Mouse (Mus musculus) forebrain, postnatal 0 days (tissue): ENCODE data around the gene Ppp1r9b. TPM values are rescaled to one million over a fixed set of nuclear protein-coding genes. Genes with fewer than 3 reads are reported as not detected.

Experiments
- ATAC-seq: fragments of 200-750 bp; cut with Nextera tagmentation; 2 replicates; pipeline ENCODE4 v1.8.0; 2017; ENCODE audit warnings: mild to moderate bottlenecking, moderate library complexity
- DNase-seq: peaks from one replicate; pipeline ENCODE4 v3.0.0-alpha.2; 2015
- H3K27ac ChIP-seq: fragments of 300-500 bp; sonication (generic); 2 replicates; pipeline ENCODE4 v1.5.1; 2014; ENCODE audit warnings: low read depth, mild to moderate bottlenecking, antibody characterized with exemption, low read length, moderate library complexity, mixed read lengths
- H3K27me3 ChIP-seq: fragments of 300-500 bp; sonication (generic); 2 replicates; pipeline ENCODE4 v1.6.1; 2014; ENCODE audit warnings: mild to moderate bottlenecking, low read length, mixed read lengths; ENCODE audit not compliant: insufficient read depth
- H3K36me3 ChIP-seq: fragments of 300-500 bp; sonication (generic); 2 replicates; pipeline ENCODE4 v1.6.1; 2014; ENCODE audit warnings: mild to moderate bottlenecking, moderate library complexity; ENCODE audit not compliant: insufficient read depth
- H3K4me1 ChIP-seq: fragments of 300-500 bp; sonication (generic); 2 replicates; pipeline ENCODE4 v1.6.1; 2014; ENCODE audit warnings: antibody characterized with exemption; ENCODE audit not compliant: insufficient read depth
- H3K4me2 ChIP-seq: fragments of 300-500 bp; sonication (generic); 2 replicates; pipeline ENCODE4 v1.6.1; 2014; ENCODE audit warnings: low read depth, mild to moderate bottlenecking, moderate library complexity
- H3K4me3 ChIP-seq: fragments of 300-500 bp; sonication (generic); 2 replicates; pipeline ENCODE4 v1.5.1; 2014; ENCODE audit warnings: low read depth, low read length, mixed read lengths
- H3K9ac ChIP-seq: fragments of 300-500 bp; sonication (generic); 2 replicates; pipeline ENCODE4 v1.6.1; 2014; ENCODE audit warnings: mild to moderate bottlenecking
- H3K9me3 ChIP-seq: fragments of 300-500 bp; sonication (generic); 2 replicates; pipeline ENCODE4 v1.6.1; 2016; ENCODE audit warnings: low read length
- CTCF ChIP-seq: sonication (generic); IDR thresholded peaks from 2 replicates; pipeline ENCODE4 v1.5.1; 2016; ENCODE audit warnings: antibody characterized with exemption, control low read depth, low read depth
- WGBS: fragments of 180-500 bp; shearing (Covaris S2); extraction: QIAGEN DNeasy Blood & Tissue Kit; methylation state at CpG from one replicate; pipeline ENCODE4 v1.1.7; 2014; 5-methylcytosine and 5-hydroxymethylcytosine counted together
- polyA plus RNA-seq: library from polyadenylated mRNA; unstranded; fragments of >200 nt; fragmentation: Nextera tagmentation; extraction: Ambion mirVana; gene quantifications from 2 replicates; pipeline ENCODE4 v1.2.1, GENCODE M21; 2015
- total RNA-seq: library from RNA; depleted of rRNA; stranded (reverse); fragments of >200 nt; gene quantifications from 2 replicates; pipeline ENCODE4 v1.2.3, GENCODE M21; 2014

Ppp1r9b gene
- total and polyA plus RNA-seq, 2 experiments from 2014 or later: 22.3 to 202 TPM

GRCm38 (mm10) chr11:94987341-94987740, 3.5 kb upstream of the Ppp1r9b start:
- TF ChIP-seq CTCF: no peak

DNA sequence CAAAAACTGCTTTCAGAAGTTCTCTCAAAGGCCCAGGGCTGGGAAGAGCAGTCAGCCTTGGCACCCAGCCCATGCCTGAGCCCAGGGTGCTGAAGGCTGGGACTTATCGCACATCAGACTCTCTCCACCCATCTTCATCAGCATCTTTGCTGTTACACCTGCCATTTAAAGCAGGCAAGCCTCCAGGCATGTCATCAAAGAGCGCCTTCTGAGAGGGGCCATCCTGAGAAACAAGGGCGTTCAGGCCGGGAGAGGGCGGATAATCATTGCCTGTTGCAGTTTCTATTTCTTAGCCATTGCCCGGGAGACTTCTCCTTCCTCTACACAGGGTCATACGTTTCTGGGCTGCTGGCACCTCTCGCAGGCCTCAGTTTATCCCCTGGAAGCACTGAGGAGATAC, 3.0 kb upstream of the Ppp1r9b start:
- no peaks in the 10 kb centered on the region for H3K27me3 ChIP-seq
- no peak for TF ChIP-seq CTCF
- H3K9me3 ChIP-seq: no peaks in the 10 kb centered on the region
- H3K27ac ChIP-seq: no peak overlapping the region
- H3K36me3 ChIP-seq: no peaks in the 10 kb centered on the region
- DNase-seq (no peak), ATAC-seq (no peak)
- 84% methylated on average over 8 of the region's 8 CpGs for WGBS
- no peak overlapping the region for H3K4me3 ChIP-seq
- peaks cover 17% of the 10 kb centered on the region for H3K4me1 ChIP-seq
- H3K9ac ChIP-seq: no peak overlapping the region
- H3K4me2 ChIP-seq: no peak overlapping the region

More at GRCm38 (mm10) chr11:94987341-94987740, 3.5 kb upstream of the Ppp1r9b start:
- Histone ChIP-seq H3K27ac (no peak overlapping the region), H3K27me3 (no peaks in the 10 kb centered on the region), H3K9me3 (no peaks in the 10 kb centered on the region), H3K4me2 (no peak overlapping the region), H3K36me3 (no peaks in the 10 kb centered on the region), H3K9ac (no peak overlapping the region), H3K4me3 (no peak overlapping the region), H3K4me1 (peaks cover 17% of the 10 kb centered on the region)
- ATAC-seq (no peak), DNase-seq (no peak)
- 58% methylated on average over 6 of the region's 6 CpGs for WGBS

- DNase-seq (no peak), ATAC-seq (no peak)
- H3K9me3 ChIP-seq: no peaks in the 10 kb centered on the region
- peaks cover 24% of the 10 kb centered on the region for H3K4me1 ChIP-seq
- peak overlapping the region; percentile 91 for H3K4me2 ChIP-seq
- peak overlapping the region; percentile 97 for H3K27ac ChIP-seq
- peak overlapping the region; percentile 78 for H3K9ac ChIP-seq
- no peaks in the 10 kb centered on the region for H3K36me3 ChIP-seq
- no peaks in the 10 kb centered on the region for H3K27me3 ChIP-seq
- peak overlapping the region; percentile 93 for H3K4me3 ChIP-seq
- 15% methylated on average over 10 of the region's 10 CpGs for WGBS
- no peak for TF ChIP-seq CTCF
These were observed 1.9 kb upstream of the Ppp1r9b start for GRCm38 (mm10) chr11:94988780-94989561.

- Histone ChIP-seq H3K4me2 (peak overlapping the region; percentile 91), H3K36me3 (no peaks in the 10 kb centered on the region), H3K4me1 (peaks cover 30% of the 10 kb centered on the region), H3K9me3 (no peaks in the 10 kb centered on the region), H3K27me3 (no peaks in the 10 kb centered on the region), H3K27ac (peak overlapping the region; percentile 97), H3K9ac (peak overlapping the region; percentile 78), H3K4me3 (peak overlapping the region; percentile 93)
- peak; percentile 92 for DNase-seq
- ATAC-seq: peak; percentile 76
- peak; percentile 38 for TF ChIP-seq CTCF
- under 1% methylated on average over 12 of the region's 12 CpGs for WGBS
These were observed 1.2 kb upstream of the Ppp1r9b start for GRCm38 (mm10) chr11:94989562-94990017.

DNA sequence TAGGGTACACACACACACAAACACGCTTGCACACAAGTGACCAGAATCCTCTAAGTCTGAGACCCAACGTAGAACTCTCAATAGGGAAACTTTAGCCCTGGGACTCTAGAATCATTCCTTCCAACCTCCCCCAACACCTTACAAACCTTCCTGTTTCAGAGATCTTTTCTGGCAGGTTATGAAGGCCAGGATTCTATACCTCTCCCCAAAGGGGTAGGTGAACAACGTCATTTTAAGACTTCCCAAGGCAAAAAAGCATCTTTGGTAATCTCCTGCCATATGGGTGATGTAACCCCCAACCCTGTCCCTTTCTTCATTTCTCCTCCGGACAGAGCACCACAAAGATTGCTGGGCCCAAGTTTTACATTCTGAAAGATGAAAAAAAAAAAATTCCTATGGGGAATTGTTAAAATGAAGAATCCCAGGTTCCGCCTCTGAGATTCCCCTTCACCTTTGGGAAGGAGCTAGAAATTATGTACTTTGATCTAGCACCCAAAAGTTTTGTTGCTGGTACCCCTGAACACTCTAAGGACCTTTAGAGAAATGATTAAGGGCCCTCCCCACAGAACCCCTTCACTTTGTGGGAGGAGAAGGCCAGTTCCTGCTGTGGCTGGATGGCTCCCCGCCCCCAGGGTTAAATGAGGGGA, 610 bp upstream of the Ppp1r9b start:
- TF ChIP-seq CTCF: no peak
- Histone ChIP-seq H3K36me3 (no peaks in the 10 kb centered on the region), H3K4me3 (peak overlapping the region; percentile 93), H3K27me3 (no peaks in the 10 kb centered on the region), H3K27ac (peak overlapping the region; percentile 97), H3K9me3 (no peaks in the 10 kb centered on the region), H3K4me2 (peak overlapping the region; percentile 91), H3K9ac (peak overlapping the region; percentile 96), H3K4me1 (peaks cover 37% of the 10 kb centered on the region)
- WGBS: 42% methylated on average over 6 of the region's 6 CpGs
- DNase-seq (no peak), ATAC-seq (no peak)

DNA sequence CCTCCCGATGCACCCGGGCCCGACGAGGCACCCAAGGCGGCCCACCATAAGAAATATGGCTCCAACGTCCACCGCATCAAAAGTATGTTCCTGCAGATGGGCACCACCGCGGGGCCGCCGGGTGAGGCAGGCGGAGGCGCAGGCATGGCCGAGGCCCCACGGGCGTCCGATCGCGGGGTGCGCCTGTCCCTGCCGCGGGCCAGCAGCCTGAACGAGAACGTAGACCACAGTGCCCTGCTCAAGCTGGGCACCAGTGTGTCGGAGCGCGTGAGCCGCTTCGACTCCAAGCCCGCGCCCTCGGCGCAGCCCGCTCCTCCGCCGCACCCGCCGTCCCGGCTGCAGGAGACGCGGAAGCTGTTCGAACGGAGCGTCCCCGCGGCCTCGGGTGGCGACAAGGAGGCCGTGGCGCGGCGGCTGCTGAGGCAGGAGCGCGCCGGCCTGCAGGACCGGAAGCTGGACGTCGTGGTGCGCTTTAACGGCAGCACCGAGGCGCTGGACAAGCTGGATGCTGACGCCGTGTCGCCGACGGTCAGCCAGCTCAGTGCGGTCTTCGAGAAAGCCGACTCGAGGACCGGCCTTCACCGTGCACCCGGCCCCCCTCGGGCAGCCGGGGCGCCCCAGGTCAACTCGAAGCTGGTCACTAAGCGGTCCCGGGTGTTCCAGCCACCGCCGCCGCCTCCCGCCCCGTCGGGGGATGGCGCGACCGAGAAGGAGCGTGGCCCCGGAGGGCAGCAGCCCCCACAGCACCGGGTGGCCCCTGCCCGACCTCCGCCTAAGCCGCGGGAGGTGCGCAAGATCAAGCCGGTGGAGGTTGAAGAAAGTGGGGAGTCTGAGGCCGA, 1.0 kb downstream of the Ppp1r9b start:
- Histone ChIP-seq H3K9ac (peak overlapping the region; percentile 96), H3K9me3 (no peaks in the 10 kb centered on the region), H3K4me3 (peak overlapping the region; percentile 93), H3K4me1 (peaks cover 41% of the 10 kb centered on the region), H3K36me3 (peaks cover 5% of the 10 kb centered on the region), H3K4me2 (peak overlapping the region; percentile 91), H3K27ac (peak overlapping the region; percentile 97), H3K27me3 (no peaks in the 10 kb centered on the region)
- TF ChIP-seq CTCF: no peak
- ATAC-seq (0 out of 2 replicates have a peak, but pooled peaks have one; percentile 4), DNase-seq (peak; percentile 44)
- under 1% methylated on average over 98 of the region's 99 CpGs for WGBS

DNA sequence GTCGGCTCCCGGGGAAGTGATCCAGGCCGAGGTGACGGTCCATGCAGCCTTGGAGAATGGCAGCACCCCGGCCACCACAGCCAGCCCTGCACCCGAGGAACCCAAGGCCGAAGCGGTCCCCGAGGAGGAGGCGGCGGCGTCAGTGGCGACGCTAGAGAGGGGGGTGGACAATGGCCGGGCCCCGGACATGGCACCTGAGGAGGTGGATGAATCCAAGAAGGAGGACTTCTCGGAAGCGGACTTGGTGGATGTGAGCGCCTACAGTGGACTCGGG, 1.6 kb downstream of the Ppp1r9b start:
- ATAC-seq: no peak
- WGBS: 5% methylated on average over 20 of the region's 20 CpGs
- no peaks in the 10 kb centered on the region for H3K27me3 ChIP-seq
- peaks cover 41% of the 10 kb centered on the region for H3K4me1 ChIP-seq
- peak overlapping the region; percentile 93 for H3K4me3 ChIP-seq
- no peak for DNase-seq
- peaks cover 11% of the 10 kb centered on the region for H3K36me3 ChIP-seq
- peak overlapping the region; percentile 96 for H3K9ac ChIP-seq
- peak overlapping the region; percentile 91 for H3K4me2 ChIP-seq
- H3K9me3 ChIP-seq: no peaks in the 10 kb centered on the region
- peak overlapping the region; percentile 97; the same call in 1 of the 2 replicates for H3K27ac ChIP-seq
- no peak for TF ChIP-seq CTCF
